Mouse (Mus musculus) MEL (cell line): ENCODE measurements around the gene Gpx4.

Experiments
- CTCF ChIP-seq, 3 experiments: IDR thresholded peaks in 2 of 3; conservative IDR thresholded peaks in 1 of 3; 2 replicates each; pipeline ENCODE4 v1.5.1; 2011 to 2012; ENCODE audit warnings: low read length in 3 of 3, low read depth in 2 of 3, mild to moderate bottlenecking in 2 of 3, improper control_type of control experiment in 1 of 3, inconsistent platforms in 1 of 3, mixed read lengths in 1 of 3, moderate library complexity in 1 of 3; ENCODE audit not compliant: control insufficient read depth in 1 of 3, insufficient read depth in 1 of 3, poor library complexity in 1 of 3, severe bottlenecking in 1 of 3
- ELF1 ChIP-seq: IDR thresholded peaks from 2 replicates; pipeline ENCODE4 v1.6.1; 2014; ENCODE audit warnings: low read depth, mild to moderate bottlenecking, inconsistent platforms, low read length, improper control_type of control experiment, moderate library complexity
- EP300 ChIP-seq, 2 experiments: IDR thresholded peaks; 2 replicates each; pipeline ENCODE4 v1.6.1; 2011; ENCODE audit warnings: improper control_type of control experiment in 2 of 2, low read length in 2 of 2, low read depth in 1 of 2, mild to moderate bottlenecking in 1 of 2
- MAZ ChIP-seq: IDR thresholded peaks from 2 replicates; pipeline ENCODE4 v1.6.1; 2012; ENCODE audit warnings: low read depth, mild to moderate bottlenecking, inconsistent platforms, low read length, improper control_type of control experiment
- MEF2A ChIP-seq: IDR thresholded peaks from 2 replicates; pipeline ENCODE4 v1.6.1; 2014; ENCODE audit warnings: low read depth, mild to moderate bottlenecking, inconsistent platforms, low read length, improper control_type of control experiment; ENCODE audit not compliant: poor library complexity, insufficient replicate concordance, severe bottlenecking; ENCODE audit errors: extremely low read depth
- MXI1 ChIP-seq: IDR thresholded peaks from 2 replicates; pipeline ENCODE4 v1.6.1; 2011; ENCODE audit warnings: mild to moderate bottlenecking, low read depth, low read length, improper control_type of control experiment
- MYC ChIP-seq: IDR thresholded peaks from 2 replicates; pipeline ENCODE4 v1.6.1; 2011; ENCODE audit warnings: low read depth, mild to moderate bottlenecking, low read length, improper control_type of control experiment, moderate library complexity
- POLR2A ChIP-seq, 2 experiments: IDR thresholded peaks; 2 replicates each; pipeline ENCODE4 v1.6.1; 2011 to 2012; ENCODE audit warnings: low read length in 2 of 2, mild to moderate bottlenecking in 2 of 2, control low read depth in 1 of 2, improper control_type of control experiment in 1 of 2, low read depth in 1 of 2, moderate library complexity in 1 of 2; ENCODE audit not compliant: control insufficient read depth in 1 of 2, insufficient read depth in 1 of 2, poor library complexity in 1 of 2
- RCOR1 ChIP-seq: IDR thresholded peaks from 2 replicates; pipeline ENCODE4 v1.6.1; 2012; ENCODE audit warnings: low read depth, mild to moderate bottlenecking, inconsistent platforms, low read length, improper control_type of control experiment
- ZC3H11A ChIP-seq: IDR thresholded peaks from 2 replicates; pipeline ENCODE4 v1.6.1; 2012; ENCODE audit warnings: low read depth, mild to moderate bottlenecking, inconsistent platforms, low read length, improper control_type of control experiment
- ZMIZ1 ChIP-seq: IDR thresholded peaks from 2 replicates; pipeline ENCODE4 v1.6.1; 2012; ENCODE audit warnings: low read depth, mild to moderate bottlenecking, inconsistent platforms, low read length, improper control_type of control experiment, moderate library complexity

DNA sequence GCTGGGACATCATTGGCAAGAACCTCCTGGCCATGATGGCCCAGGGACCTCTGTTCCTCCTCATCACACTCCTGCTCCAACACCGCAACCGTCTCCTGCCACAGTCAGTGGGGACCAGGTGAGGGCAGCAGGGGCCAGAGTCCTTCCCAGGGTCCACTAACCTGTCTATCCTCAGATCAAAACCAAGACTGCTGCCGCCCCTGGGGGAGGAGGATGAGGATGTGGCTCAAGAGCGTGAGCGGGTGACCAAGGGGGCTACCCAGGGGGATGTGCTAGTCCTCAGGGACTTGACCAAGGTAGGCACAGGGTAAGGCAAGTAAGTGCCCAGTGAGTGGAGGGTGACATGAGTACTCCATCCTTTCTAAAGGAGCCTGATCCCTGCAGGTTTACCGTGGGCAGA is 35.2 kb upstream of the Gpx4 start:
- TF ChIP-seq CTCF (IDR thresholded peaks at IDR 0.05 in 2 of 3, conservative IDR thresholded peaks at IDR 0.05 in 1 of 3; ENCODE audit: control insufficient read depth in 1 of 3, insufficient read depth in 1 of 3, low read depth in 2 of 3, low read length in 3 of 3, poor library complexity in 1 of 3, severe bottlenecking in 1 of 3) = no peak
- no peak for TF ChIP-seq RCOR1
- TF ChIP-seq POLR2A (IDR thresholded peaks at IDR 0.05; ENCODE audit: control insufficient read depth in 1 of 2, insufficient read depth in 1 of 2, low read depth in 1 of 2, low read length in 2 of 2, poor library complexity in 1 of 2) = no peak
- no peak for TF ChIP-seq MXI1
- no peak for TF ChIP-seq MYC
- TF ChIP-seq ZMIZ1 = no peak
- no peak for TF ChIP-seq ZC3H11A
- TF ChIP-seq MAZ = no peak
- no peak for TF ChIP-seq EP300 (IDR thresholded peaks at IDR 0.05; ENCODE audit: low read depth in 1 of 2, low read length in 2 of 2)
- TF ChIP-seq ELF1 = no peak
- TF ChIP-seq MEF2A = no peak
